Mouse (Mus musculus) c-Kit-negative CD71-positive TER-119-positive erythroid progenitor cells, embryonic 14.5 days (primary cell): ENCODE results near the gene Zfp385a.
"Not testable (repeated sequence)": the region's sequence is repeated elsewhere in the genome, so short reads cannot be mapped to it uniquely, and the experiment has no call there.

Experiments used
- DNase-seq: peaks from one replicate; pipeline ENCODE4 v3.0.0-alpha.2; 2013; ENCODE audit warnings: low read depth, low spot score

The Zfp385a gene

DNA sequence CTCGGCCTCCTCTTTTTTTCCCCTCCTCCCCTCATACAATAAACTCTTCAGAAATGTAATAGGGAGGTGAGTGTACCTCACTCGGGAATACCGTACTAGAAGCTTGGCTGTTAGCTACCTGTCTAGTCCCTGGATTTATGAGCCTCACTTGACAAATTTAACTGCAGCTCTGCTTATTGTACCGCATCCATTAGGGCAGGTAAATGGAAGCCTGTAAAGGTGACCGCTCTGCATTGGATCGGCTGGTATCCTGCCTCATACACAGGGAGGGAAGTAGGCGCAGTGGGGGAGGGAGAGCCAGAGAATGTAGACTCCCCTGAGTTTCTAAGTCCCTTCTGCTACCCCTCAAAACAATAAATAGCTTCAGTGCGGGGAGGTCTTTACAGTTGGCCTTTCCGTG, 49.0 kb downstream of the Zfp385a start:
- DNase-seq = no peak

DNA sequence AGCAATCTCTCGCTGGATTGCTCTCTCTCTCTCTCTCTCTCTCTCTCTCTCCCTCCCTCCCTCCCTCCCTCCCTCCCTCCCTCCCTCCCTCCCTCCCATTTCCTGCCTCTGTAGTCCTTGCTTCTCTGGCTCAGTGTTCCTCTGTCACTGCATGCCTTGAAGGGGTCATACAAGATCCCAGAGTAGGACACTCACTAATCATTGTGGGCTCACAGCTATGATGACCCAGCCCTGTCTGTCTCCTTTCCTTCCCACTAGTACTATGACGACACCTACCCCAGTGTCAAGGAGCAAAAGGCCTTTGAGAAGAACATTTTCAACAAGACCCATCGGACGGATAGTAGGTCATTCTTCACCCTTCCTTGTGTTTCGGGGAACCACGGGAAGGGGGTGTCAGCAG, 49.5 kb downstream of the Zfp385a start:
- no peak for DNase-seq

DNA sequence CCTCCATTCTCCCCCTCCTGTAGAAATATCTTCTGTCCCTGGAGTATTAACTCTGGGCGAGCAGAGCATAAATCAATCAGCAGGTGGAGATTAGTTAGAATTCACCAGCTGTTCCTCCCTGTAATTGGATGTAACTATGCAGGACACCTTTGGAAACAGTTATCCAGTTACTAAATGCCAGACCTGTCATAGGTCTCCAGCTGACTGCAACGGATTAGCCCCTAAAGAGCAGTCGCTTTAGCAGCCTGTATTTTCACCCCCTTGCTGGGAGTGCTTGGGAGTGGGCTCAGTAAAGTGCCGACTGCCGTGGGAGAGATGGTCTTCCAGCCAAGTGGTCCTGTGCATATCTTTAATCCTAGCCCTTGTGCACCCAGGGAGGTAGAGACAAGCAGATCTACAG, 50.3 kb downstream of the Zfp385a start:
- DNase-seq = no peak

DNA sequence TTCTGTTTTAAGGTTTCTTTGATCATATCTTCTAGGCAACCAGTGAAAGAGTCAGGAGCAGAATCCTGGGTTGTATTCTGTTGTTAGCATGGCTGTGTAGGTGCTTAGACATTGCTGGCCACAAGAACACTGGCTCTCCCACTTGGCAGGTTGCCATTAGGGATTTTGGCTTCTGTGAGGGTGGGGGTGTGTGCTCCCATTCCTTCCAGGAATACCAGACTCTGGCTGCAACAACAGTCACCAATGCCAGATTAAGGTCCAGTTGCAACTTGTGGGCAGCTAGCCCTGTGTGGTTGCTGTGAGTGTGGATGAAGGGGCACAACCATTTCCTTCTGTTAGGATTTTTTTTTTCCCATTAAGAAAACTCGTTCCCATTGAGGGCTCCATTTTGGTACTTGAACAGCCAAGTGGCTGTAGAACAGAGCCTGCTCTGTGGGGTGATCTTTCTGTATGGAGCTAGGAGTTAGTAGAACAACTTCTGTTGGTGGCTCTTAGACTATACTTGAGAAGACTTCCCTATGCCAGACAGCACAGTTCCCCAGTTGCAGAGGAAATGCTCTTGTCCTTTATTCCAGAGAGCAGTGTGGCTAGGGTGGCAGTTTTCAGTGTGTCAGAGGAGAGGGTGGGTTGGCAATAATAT, 54.0 kb downstream of the Zfp385a start:
- no peak for DNase-seq

DNA sequence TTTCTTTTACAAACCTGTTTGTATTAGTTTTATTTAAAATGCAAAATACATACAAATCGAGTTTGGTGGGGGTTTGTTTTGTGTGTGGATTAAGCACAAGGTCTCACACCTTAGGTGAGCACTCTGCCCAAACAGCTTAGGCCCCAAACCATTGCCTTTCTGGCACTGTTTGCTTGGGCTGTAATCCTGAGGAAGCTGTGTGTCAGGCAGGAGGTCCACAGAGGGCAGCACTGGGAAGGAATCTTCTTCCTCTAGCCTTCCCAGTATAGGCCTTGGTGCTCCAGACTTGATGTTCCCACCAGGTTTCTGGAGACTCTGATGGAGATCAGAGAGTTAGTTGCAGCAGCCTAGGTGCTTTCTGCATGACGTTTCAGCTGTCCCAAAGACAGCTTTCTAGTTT, 55.2 kb downstream of the Zfp385a start:
- no peak for DNase-seq

DNA sequence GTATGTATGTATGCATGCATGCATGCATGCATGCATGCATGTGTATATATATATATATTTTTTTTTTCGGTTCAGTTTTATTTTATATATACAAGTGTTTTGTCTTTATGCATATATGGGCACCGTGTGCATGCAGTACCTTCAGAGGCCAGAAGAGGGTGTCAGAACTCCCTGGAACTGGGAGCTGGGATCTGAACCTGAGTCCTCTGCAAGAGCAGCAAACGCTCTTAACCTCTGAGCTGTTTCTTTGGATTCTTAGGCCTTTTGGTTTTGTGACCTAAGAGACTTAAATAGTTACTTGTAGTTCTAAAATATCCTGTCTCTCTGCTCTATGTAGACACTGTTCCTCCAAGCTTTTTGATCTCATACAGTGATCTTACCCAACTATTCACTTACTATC, 55.8 kb downstream of the Zfp385a start:
- DNase-seq = peak; percentile 25

DNA sequence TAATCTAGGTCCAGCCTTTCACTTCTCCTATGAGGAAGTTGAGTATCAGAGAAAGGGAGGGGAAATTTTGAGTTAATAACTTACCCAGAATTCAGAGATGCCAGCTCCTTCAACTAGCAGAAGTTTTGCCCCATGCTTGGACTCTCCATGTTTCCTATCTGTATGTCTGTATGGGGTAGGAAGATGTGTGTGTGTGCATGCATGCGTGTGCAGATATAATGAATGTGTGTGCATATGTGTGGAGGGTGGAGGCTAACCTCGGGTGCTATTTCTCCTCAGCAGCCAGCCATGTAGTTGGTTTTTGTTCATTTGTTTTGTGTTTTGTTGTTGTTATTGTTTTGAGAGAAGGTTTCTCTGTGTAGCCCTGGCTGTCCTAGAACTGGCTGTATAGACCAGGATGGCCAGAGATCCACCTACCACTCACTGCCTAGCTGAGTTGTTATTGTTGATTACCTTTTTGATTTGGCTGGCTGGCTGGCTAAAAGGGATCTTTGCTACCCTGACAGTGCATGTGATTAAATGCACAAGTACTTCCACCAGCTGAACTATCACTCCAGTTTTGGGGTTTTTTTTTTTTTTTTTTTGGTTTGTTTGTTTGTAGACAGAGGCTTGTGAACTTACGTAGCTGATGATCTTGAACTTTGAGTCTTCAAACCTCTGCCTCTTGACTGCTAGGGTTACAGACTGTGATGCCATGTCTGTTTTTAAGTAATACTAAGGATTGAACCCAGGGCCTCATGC, 58.3 kb downstream of the Zfp385a start:
- no peak for DNase-seq

DNA sequence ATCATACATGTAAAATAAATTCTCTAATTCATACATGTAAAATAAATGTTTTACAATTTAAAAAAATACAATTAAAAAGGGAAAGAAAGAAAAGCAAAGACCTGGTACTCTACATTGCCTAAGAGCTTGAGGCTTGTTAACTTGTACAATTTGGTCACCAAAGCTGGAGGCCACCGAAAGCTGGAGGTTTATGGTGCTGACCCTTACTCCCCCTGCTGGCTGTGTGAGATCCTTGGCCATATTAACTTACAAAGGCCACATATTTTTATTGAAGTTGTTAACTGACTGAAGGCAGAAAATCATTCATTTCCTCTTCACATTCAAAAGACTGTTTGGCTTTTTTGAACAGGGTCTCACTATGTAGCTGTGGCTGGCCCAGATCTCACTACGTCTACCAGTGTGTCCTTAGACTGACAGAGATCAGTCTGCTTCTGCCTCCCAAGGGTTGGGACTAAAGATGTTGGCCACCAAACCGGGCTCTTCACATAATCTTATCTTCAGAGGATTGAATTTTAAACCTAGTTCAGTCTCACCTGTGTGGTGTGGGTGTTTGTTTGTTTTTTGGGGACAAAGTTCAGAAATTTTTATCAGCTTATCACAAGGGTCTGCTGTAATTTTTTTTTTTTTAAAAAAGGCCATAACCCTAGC, 59.0 kb downstream of the Zfp385a start:
- peak; percentile 65 for DNase-seq

DNA sequence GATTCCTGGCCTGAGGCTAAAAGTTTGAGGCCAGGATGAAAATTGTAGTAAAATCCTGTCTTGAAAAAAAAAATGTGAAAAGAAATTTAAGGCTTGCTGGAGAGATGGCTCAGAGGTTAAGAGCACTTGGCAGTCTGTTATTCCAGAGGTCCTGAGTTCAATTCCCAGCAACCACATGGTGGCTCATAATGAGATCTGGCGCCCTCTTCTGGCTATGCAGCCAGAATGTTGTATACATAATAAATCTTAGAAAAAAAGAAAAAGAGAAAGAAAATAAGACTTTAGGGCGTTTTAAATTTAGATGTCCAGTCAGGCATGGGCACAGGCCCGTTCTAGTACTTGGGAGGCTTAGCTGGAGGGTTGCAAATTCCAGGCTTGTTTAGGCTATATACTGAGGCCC, 60.1 kb downstream of the Zfp385a start:
- peak; percentile 67 for DNase-seq

DNA sequence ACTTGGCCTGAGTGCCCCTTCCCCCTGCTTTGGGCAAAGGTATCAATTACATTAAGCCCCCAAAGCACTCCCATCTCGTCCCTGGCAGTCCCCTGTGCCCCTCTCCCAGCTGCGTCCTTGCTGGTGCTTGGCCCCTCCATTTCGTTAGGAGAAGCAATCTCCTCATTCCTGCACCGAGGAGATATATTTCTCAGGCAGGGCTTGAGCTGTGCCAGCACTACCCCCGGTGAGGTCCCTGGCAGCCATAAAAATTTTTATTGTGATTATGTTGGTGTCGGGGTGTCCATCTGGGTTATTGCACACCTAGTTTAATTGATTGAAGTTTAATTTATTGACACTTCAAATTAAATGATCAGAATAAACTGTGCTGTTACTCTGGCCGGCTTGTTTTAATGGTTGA, 61.9 kb downstream of the Zfp385a start:
- DNase-seq = no peak

DNA sequence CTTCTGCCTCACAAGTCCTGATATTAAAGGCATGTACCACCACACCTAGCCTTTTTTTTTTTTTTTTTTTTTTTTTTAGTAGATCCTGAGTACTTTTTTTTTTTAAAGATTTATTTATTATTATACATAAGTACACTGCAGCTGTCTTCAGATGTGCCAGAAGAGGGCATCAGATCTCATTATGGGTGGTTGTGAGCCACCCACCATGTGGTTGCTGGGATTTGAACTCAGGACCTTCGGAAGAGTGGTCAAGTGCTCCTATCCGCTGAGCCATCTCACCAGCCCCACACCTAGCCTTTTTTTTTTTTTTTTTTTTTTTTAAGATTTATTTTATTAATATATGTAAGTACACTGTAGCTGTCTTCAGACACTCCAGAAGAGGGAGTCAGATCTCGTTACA, 64.0 kb downstream of the Zfp385a start:
- DNase-seq = not testable (repeated sequence)

DNA sequence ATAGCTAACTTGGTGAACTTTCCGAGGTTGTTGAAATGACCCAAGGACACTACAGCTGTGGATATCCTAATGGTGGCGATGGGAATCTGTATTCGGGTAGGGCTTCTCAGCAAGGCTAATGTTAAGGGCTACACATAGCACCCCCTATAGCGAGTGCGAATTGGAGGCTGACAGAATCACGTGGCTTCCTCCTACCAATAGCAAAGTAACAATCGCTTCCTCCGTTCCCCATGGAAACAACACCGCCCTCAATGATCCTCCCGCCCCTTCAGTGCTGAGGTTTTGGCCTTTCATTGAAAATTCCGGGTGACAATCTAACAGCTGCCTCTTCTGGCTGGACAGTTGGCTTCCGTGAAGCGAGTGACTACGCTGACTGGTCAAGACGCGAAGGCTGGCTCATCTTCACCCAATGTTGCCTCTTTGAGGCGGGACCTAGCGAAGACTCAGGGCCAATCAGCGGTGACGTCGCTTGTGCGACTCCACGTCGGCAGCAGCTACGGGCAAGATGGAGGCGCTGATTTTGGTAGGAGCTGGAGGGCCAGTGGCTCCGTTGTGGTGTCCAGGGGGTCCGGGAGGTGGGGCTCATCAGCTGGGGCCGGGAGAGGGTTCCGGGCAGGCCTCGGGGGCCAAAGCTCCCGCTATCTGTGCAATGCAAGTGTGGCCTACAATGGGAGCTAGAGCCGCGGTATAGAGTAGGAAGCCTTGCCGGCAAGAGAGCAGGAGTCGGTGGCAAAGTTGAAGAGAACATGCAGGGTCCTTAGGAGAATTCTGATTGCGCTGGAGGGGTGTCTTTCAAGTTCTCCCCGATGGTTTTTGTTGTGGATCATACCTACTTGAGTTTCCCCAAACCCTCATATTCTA, 67.2 kb downstream of the Zfp385a start, which contains the start of gene Copz1:
Gene Copz1, plus strand, starts transcription at position 296 of the 861 bp plus-strand sequence.
- DNase-seq = peak; percentile 96

DNA sequence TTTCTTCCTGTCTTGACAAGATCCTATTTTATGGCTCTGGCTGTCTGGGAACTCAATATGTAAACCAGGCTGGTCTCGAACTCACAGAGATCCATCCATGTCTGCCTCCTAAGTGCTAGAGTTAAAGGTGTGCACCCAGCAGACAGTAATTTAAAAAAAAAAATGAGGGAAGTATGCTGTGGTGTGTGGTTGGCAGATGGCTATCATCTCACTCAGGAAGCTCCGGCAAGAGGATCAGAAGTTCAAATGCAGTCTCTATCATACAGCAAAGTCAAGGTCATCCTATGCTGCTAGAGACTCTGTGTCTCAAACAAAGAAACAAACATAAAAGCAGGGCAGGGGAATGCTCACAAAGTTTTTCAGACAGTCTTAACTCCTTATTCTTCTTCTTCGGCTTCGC, 71.0 kb downstream of the Zfp385a start:
- DNase-seq = no peak

DNA sequence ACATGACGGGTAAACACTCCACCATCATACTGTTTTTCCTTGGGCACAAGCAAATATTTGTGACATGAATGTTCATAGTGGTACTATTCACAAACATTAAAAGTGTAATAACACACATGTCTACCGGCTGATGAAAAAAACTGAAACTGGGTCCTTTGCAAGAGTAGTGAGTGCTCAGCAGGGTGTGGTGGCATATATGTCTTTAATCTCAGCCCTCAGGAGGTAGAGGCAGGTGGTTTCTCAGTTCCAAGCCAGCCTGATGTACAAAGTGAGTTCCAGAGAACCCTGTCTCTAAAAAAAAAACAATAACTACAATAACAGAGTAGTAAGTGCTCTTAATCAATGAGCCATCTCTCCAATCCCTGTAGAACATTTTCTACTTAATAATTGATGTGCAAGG, 75.1 kb downstream of the Zfp385a start:
- DNase-seq = no peak
